Mouse (Mus musculus) adrenal gland (tissue): Measurements from ENCODE around the gene Zfp462.

Experiments used
- intact Hi-C: fragments of 180-260 bp; cut with DNase I; formaldehyde crosslinking; loops from one replicate; pipeline ENCODE4 v1.15.1; 2025

Zfp462 gene

DNA sequence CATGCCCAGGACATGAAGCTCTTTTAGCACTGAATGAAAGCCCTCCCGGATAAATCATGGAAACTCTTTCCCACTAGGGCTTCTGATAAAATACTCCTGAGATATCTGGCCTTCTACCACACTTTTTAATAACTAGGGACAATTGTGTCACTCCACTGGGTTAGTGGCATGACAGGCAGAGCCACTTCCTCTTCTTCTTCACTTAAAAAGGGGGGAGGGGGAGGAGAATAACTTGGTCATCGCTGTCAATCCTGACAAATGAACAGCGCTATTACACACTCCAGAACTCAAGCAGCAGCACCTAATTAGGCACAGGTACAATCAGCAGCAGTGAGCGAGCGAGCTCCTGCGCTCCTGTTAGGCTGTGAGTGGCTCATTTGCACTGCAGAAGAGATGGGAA, 153.5 kb downstream of the Zfp462 start:
- intact Hi-C loops: no loop called here

GRCm38 (mm10) chr4:55100851-55101250, 156.0 kb downstream of the Zfp462 start:
- intact Hi-C loops: no loop called here

GRCm38 (mm10) chr4:55101601-55102000, 156.8 kb downstream of the Zfp462 start:
- intact Hi-C loops: no loop called here

DNA sequence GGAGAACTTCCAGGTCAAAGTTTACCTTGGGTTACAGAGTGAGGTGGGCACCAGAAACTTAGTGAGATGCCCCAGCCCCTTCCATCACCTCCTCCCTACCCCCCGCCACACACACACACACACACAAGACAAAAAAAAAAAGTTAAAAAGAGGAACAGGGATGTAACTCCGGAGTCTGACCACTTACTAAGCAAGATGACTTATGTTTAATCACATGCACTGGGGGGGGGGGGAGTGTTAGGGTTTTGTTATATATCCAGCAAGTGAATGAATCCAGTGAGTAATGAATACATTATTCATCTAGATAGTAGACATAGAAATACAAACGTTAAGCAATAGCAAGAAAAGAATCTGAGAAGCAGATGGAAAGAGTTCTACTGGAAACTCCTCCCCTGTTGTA, 157.5 kb downstream of the Zfp462 start:
- intact Hi-C loops: no loop called here

DNA sequence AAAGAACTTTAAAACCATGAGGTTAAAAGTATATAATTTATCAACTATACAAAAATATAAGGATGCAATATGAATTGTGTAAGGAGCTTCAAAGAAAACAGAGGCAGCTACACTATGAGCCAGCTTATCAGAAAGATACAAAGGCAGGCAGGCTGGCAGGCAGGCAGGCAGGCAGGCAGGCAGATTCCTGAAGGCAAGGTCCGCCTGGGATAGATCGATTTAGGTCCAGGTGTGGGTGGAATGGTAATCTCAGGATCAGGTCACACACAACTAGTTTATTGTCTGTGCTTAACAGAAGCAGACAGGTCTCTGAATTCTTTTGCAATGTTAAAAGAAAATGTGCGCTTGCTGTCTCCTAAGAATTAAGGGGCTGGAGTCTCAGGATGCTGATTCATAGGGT, 158.7 kb downstream of the Zfp462 start:
- intact Hi-C loops: no loop called here

DNA sequence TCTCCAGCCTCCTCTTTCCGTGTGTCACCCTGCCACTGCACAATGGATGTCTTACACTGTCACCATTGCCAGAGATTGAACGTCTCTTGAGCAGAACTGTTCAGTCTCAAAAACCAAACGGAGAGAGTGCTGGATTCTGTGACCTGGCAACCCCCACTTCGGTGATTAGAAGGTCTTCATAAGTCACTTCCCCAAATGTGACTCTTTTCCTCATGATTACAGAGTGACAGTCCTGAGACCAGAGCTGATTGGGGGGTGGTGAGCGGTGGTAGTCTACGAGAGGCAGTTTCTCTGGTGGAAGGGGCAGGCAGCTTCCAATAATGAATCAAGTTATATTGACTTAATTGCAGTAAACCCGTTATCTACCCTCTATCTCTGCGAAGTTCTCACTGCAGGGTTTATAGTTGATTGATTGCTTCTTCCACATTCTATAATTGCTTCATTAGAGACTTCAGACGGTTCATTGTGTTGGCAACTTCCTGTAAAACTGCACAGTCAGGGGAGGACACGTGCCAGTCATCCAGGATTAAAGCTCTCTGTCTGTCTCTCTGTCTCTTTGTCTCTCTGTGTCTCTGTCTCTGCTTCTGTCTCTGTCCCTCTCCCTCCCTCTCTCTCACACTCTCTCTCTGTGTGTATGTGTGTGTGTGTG, 173.1 kb downstream of the Zfp462 start:
- intact Hi-C loops: no loop called here

- intact Hi-C loops: no loop called here
Observed at GRCm38 (mm10) chr4:55121126-55121525, 176.3 kb downstream of the Zfp462 start.

GRCm38 (mm10) chr4:55121952-55122351, 177.1 kb downstream of the Zfp462 start:
- intact Hi-C loops: no loop called here

DNA sequence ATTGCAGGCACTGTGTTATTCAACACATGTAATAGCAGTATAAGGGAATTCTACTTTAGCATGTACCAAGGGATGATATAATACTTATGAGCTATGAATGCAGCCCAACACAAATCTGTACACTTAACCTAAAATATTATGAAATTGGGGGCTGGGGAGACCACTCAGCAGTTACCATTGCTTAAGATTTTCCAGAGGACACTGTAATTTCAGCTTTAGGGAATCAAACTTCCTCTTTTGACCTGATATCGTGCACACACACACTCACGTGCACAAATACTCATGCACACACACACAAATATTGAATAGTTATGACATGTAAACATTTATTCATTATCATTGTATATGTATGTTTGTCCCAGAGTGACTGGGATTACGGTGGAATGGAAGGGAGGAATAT, 179.3 kb downstream of the Zfp462 start:
- intact Hi-C loops: no loop called here

GRCm38 (mm10) chr4:55125048-55125737, 180.3 kb downstream of the Zfp462 start:
- intact Hi-C loops: no loop called here

GRCm38 (mm10) chr4:55125738-55126054, 180.8 kb downstream of the Zfp462 start:
- intact Hi-C loops: no loop called here

- intact Hi-C loops: no loop called here
Observed at GRCm38 (mm10) chr4:55127228-55127901, 182.5 kb downstream of the Zfp462 start.

DNA sequence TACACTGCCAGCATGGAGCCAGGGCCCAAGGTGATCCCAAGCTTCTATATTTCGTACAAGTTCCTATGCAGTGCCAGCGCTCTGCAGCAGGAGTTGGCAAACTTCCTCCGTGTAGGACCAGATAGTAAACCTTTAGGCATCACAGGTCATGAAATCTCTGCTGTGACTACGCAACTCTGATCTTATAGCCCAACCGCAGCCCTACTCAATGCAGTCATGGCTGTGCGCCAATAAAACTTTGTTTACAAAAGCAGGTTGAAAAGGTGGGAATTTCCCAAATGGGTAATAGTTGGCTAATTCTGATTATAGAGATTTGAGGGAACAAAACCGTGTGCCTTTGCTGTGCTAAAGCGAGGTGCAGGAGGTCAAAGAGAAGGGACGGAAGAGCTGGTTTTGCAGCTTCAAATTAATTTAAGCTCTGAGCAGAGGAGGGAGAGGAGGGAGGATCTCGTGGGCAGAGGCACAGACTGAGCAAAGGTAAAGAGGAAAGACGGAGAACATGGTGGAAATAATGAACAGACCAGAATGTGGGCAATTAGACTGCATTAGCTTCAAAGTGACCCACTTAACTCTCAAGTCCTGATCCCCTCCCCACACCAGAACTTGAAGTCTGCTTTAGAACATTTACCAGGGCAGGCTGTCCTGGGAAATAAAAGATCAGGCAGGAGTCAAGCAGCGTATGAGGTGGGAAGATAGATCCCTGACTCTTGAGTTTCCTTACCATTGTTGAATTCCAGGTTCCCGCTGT, 183.4 kb downstream of the Zfp462 start:
- intact Hi-C loops: no loop called here
